Mouse (Mus musculus) CD4-positive, CD25-positive, alpha-beta regulatory T cell, adult 9 weeks (primary cell): ENCODE measurements around the gene Gm21800. TPM values are rescaled to one million over a fixed set of nuclear protein-coding genes. Genes with fewer than 3 reads are reported as not detected.

Experiments
- polyA plus RNA-seq: library from polyadenylated mRNA; unstranded; fragments of 100-300 nt; shearing (Covaris generic); gene quantifications from one replicate; pipeline ENCODE4 v1.2.1, GENCODE M21; 2017

Gene Gm21800
- polyA plus RNA-seq: not detected

GRCm38 (mm10) chrY:41406198-41406597, at the start of gene Gm21800:
TSS of gene Gm21800 (plus strand) at chrY:41406498.

